Mouse (Mus musculus): ENCODE results near the gene 1110002E22Rik. TPM values are rescaled to one million over a fixed set of nuclear protein-coding genes. Genes with fewer than 3 reads are reported as not detected.

1110002E22Rik gene
- polyA plus RNA-seq (2021; fragmentation: Nextera tagmentation): 0.18 and 0.20 TPM in 2 replicates
- long read RNA-seq, experiment 1, partial matches to known transcripts: 0 of 1 reads
- long read RNA-seq, experiment 1, other reads (novel, unspliced or antisense): 1 of 1 reads
- long read RNA-seq, experiment 2: 0 reads

GRCm38 (mm10) chr3:138064732-138065645, at the start of gene 1110002E22Rik:
TSS of gene 1110002E22Rik (plus strand) at chr3:138065052.

GRCm38 (mm10) chr3:138067288-138067687, 2.4 kb downstream of the 1110002E22Rik start, which contains the start of gene Gm5105:
TSS of gene Gm5105 (minus strand) at chr3:138067388.

Other genes starting within 250 kb of the 1110002E22Rik start
- gene H2afz, start 200.6 kb upstream of the 1110002E22Rik start, polyA plus RNA-seq (2021; fragmentation: Nextera tagmentation): 697 and 714 TPM in 2 replicates
- 11.4 and 13.9 TPM in 2 replicates for gene Dnajb14, start 197.4 kb upstream of the 1110002E22Rik start, polyA plus RNA-seq (2021; fragmentation: Nextera tagmentation)
- 107 and 110 TPM in 2 replicates for gene Lamtor3, start 146.5 kb upstream of the 1110002E22Rik start, polyA plus RNA-seq (2021; fragmentation: Nextera tagmentation)
- 4.1 and 5.3 TPM in 2 replicates for gene Dapp1, start 83.5 kb upstream of the 1110002E22Rik start, polyA plus RNA-seq (2021; fragmentation: Nextera tagmentation)
- gene Gm5105, start 2.3 kb downstream of the 1110002E22Rik start, polyA plus RNA-seq (2021; fragmentation: Nextera tagmentation): 0.09 and 0.14 TPM in 2 replicates
- 7.9 and 9.4 TPM in 2 replicates for gene Trmt10a, start 78.4 kb downstream of the 1110002E22Rik start, polyA plus RNA-seq (2021; fragmentation: Nextera tagmentation)
- 4.2 and 5.4 TPM in 2 replicates for gene Mttp, start 79.9 kb downstream of the 1110002E22Rik start, polyA plus RNA-seq (2021; fragmentation: Nextera tagmentation)
- gene 4930579F01Rik, start 128.8 kb downstream of the 1110002E22Rik start, polyA plus RNA-seq (2021; fragmentation: Nextera tagmentation): not detected in 2 replicates
- gene Adh7, start 152.7 kb downstream of the 1110002E22Rik start, polyA plus RNA-seq (2021; fragmentation: Nextera tagmentation): 0.04 TPM in 1 of 2 replicates, not detected in the other
- 0.30 and 0.70 TPM in 2 replicates for gene Adh1, start 195.9 kb downstream of the 1110002E22Rik start, polyA plus RNA-seq (2021; fragmentation: Nextera tagmentation)
- not detected in 2 replicates for gene Adh6a, start 248.2 kb downstream of the 1110002E22Rik start, polyA plus RNA-seq (2021; fragmentation: Nextera tagmentation)